Mouse (Mus musculus): ENCODE results near the gene Acvr1b.
A peak's percentile ranks its signal among the peaks of the same experiment; 100 is the strongest.

Gene Acvr1b

DNA sequence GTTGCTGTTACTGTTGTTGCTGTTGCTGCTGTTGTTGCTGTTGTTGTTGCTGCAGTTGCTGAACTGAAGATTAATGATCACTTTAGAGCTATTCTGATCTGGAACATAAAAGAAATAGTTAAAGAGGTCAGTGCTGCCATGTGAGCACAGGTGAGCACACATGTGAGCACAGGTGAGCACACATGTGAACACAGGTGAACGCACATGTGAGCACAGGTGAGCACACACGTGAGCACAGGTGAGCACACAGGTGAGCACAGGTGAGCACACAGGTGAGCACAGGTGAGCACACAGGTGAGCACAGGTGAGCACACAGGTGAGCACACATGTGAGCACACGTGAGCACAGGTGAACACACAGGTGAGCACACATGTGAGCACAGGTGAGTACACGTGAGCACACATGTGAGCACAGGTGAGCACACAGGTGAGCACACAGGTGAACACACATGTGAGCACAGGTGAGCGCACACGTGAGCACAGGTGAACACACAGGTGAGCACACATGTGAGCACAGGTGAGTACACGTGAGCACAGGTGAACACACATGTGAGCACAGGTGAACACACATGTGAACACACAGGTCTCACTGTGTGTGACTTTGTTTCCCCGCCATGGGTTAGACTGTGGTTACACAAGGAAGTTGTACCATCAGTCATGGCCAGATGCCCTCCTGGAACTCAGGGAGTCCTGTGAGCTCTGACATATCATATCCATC, 22.4 kb downstream of the Acvr1b start:
- no peak for DNase-seq (ENCODE audit: extremely low spot score, low spot score)

DNA sequence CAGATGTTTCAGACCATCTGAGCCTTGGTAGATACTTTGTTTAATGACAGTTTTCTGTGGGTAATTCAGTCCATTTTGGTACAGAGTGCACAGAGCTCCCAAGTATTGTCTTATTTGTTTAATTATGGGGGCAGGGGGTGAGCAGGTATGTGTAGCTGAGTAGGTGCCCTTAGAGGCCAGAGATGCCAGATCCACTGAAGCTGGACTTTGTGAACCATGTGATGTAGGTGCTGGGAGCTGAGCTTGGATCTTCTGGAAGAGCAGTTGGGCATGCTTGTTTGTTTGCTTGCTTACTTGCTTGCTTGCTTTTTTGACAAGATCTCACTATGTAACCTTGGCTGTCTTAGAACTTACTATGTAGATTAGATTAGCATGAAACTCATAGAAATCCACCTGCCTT, 23.1 kb downstream of the Acvr1b start:
- no peak for DNase-seq (ENCODE audit: extremely low spot score, low spot score)

DNA sequence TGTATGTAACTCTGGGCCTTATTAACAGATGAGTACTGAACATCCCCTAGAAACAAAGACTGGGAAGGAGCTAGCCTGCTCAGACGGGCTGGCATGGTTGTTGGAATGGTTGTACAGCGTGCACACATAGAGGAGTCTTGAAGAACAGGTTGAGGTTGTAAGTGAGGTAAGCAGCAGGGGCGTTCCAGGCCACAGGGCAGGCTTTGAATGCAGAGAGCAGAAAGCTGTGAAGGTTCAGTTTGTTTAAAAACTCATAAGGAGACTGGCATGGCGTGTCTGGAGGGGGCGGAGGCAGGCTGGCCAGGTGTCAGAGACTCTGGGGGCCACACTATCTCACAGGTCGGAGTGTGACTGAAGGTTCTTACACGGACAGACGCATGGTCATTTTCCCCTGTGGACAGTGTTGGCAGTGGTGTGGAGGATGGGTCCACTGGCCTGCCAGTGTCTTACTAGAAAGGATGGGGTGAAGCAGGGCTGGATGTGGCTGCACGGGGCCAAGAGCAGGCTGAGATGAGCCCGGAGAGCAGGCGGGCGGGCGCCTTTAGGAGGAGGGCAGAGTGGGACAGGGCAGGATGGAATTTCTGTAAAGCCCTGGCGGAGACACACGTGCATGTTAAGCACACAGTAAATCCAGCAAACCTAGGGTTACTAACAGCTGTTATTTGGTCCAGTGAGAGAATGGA, 23.8 kb downstream of the Acvr1b start:
- no peak for DNase-seq (ENCODE audit: extremely low spot score, low spot score)

DNA sequence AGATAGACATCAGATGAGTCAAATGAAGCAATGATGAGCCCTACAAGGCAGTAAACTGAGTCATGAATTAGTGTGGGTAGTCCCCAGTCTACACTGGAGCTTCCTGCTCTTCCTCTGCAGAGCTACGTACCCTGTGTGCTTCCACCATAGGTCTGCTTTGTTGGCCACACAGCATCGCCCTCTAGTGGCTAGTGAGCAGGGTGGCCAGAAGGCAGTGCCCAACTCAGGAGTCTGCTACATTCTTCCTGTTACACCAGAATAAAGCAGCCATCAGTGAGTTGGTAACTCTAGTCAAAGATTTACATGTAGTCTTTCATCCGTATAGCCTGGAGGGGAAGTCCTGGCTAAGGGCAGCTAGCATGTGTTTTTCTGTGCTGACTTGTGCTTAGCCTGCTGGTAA, 24.4 kb downstream of the Acvr1b start:
- peak; percentile 62 for DNase-seq (ENCODE audit: extremely low spot score, low spot score)

DNA sequence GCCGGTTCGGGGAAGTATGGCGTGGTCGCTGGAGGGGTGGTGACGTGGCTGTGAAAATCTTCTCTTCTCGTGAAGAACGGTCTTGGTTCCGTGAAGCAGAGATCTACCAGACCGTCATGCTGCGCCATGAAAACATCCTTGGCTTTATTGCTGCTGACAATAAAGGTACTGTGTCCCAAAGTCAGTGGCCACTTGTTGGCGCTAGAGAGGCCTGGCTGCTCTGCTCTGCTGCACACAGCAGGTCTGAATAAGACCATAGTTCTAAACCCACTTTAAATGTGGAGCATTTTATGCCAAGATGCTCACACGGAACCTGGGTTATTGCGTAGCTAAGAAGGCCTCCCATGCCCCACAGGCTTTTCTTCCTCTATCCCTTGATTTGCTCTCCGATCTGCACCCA, 25.0 kb downstream of the Acvr1b start:
- DNase-seq (ENCODE audit: extremely low spot score, low spot score): no peak

DNA sequence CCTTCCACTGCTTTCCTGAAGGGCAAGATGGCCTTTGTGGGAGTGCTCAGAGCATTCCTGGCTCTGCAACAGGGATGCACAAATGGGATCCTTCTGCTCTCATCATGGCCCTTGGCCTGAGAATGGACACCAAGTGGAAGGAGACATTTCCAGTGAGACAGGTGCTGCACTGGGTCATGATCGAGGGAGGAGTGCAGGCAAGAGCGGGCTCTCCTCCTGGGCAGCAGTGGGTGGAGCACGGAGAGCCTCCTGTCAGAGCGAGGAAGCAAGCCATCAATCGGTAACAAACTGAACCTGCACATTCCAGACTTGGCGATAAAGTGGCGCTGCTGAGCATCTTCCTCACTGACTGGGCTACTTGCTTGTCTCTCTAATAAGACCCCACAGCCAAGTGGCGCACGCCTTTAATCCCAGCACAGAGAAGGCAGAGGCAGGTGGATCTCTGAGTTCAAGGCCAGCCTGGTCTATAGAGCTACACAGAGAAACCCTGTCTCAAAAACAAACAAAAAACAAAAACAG, 27.0 kb downstream of the Acvr1b start:
- DNase-seq (ENCODE audit: extremely low spot score, low spot score): no peak

DNA sequence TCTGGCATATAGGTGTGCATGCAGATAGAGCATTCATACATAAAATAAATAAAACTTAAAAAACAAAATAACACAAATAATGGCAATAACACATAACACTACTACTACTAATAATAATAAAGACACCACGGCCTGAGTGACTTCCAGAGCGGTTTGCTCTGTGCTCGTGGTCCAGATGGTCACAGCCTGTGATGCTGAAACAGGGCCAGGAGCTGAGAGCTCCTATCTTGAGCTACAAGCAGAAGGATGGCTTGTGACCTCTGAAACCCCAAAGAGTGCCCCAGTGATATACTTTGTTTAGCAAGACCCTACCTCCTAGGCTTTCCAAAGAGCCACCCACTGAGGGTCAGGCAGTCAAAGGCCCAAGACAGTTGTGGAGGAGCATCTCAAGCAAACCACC, 27.5 kb downstream of the Acvr1b start:
- no peak for DNase-seq (ENCODE audit: extremely low spot score, low spot score)

DNA sequence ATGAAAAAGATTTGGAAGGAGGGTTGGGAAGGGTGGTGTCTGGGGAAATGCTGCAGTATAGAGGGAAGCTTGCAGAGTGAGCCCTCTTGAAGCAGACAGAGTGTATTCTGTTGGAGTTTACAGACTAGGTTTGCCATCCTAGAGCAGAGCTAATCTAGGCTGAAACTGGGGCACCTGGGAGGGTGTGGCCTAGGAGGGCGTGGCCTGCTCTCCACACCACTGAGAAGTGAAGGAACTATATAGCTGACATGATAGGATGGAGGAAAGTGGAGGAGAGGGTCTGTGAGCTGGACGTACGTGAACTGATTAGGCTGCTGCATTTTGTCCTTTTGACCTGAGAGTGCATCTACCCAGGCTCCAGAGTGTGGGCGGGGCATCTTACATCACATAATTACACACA, 29.8 kb downstream of the Acvr1b start:
- no peak for DNase-seq (ENCODE audit: extremely low spot score, low spot score)

DNA sequence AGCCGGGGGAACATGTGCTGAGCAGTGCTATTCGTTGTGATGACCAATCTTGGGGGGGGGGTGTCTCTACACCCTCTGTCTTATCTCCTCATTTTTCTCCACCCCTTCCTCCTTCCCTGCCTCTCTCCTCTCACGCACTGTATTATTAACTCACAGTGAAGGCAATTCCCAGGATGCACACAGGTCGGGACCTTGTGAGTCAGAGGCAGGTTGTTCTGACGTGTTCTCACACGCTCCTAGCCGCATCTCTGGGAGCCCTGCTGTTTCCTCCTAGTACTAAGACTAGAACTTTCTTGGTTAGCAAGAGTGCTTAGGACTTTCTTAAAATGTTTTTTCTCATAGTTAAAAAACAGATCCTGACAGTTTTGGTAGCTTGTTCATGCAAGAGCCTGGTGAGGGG, 30.9 kb downstream of the Acvr1b start:
- DNase-seq (ENCODE audit: extremely low spot score, low spot score): no peak

DNA sequence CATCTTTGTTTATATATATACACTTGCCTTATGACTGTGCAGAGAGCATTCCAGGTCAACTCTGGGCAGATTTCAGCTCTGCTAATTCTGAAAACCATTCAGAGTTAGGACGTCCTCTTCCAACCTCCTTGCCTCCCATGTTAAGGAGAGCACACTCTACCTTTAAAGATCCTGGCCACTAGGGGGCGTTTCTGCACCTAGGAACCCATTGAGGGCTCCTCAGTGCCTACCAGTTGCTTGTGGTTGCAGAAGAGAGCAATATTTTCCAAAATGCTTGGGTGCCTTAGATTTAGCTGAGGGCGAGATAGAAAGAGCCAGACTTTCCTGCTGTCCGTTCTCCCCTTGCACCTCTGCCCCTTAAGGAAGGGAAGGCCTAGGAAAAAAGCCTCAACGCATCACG, 36.4 kb downstream of the Acvr1b start:
- peak; percentile 59 for DNase-seq (ENCODE audit: extremely low spot score, low spot score)

DNA sequence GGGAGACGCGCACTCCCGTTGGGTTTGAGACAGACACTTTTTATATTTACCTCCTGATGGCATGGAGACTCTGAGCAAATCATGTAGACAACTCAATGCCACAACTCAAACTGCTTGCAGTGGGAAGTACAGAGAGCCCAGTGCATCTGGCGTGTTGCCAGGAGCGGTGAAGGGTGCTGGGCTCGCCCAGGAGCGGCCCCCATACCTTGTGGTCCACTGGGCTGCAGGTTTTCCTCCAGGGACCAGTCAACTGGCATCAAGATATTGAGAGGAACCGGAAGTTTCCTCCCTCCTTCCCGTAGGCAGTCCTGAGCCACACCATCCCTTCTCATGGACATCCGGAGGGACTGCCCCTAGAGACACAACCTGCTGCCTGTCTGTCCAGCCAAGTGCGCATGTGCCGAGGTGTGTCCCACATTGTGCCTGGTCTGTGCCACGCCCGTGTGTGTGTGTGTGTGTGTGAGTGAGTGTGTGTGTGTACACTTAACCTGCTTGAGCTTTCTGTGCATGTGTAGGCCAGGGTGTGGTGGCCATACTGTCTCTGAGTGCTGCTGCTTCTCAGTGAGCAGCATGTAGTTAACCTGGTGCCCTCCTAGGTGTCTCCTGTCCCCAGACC, 37.2 kb downstream of the Acvr1b start:
- no peak for DNase-seq (ENCODE audit: extremely low spot score, low spot score)

DNA sequence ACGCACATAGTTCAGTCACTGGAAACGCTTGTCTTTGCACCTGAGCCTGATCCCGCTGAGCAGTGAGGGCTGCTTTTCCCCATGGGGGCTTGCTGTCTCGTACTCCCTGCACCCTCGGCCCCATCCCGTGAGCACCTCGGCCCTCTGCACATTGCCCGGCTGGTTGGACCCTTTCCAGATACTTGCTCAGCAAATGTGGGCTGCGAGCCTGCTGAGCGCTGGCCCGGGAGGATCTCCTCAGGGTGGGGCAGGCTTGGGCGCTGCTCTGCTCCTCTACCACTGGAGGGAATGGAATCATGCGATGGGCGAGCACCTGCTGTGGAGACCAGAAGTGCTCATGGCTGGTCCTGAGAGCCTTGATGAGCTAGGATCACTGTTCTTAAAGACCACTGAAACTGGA, 38.6 kb downstream of the Acvr1b start:
- no peak for DNase-seq (ENCODE audit: extremely low spot score, low spot score)

DNA sequence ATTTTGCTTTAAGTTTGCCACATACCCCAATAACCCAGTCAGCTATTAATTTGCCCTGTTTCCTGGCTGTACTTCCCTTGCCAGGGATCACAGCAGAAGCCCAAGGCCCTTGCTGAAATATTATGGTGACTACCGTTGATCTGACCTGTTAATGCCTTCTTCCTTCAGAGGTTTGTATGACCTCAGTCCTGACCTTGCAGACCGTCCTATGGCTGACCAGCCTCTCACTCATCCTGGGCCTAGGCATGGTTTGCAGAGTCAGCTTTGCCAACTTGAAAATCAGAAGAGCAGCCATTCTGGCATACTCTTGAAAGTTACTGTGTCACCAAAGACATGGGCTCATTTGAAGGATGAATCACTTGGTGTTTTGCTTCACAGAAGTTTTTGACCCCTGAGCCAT, 41.3 kb downstream of the Acvr1b start:
- no peak for DNase-seq (ENCODE audit: extremely low spot score, low spot score)

DNA sequence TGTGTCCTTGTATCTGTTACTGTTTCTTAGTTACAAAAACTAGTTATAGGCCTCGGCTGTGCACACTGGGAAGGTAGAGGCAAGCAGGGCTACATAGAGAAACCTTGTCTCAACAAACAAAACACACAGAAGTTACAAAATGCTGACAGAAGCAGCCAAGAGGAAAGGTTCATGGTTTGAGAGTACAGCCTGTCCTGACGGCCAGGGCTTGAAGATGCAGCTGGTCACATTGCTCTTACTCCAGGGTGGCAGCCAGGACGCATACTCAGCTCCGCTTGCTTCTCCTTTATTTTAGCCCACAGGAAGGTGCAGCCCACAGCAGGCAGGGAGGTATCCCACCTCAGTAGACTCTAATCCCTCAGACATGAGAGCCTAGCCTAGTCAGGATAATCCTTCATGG, 42.2 kb downstream of the Acvr1b start:
- no peak for DNase-seq (ENCODE audit: extremely low spot score, low spot score)

DNA sequence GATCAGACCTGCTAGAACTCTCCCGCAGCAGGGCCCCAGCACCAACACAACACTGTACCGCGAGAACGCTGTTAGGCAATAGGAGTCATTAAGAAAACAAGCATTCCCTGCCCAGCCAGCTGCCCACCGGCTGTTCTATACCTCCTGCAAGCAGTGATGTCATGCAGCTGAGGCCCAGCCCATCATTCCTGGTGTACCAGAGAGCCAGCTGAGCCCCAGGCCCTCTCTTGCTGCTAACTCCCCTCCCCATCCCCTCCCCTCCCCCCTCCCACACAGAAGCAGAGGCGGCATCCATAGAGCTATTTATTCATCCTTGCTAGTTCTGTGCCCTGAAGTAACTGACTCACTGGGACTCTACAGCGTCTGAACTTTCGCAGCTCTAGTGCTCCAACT, 47.0 kb downstream of the Acvr1b start:
- peak; percentile 60 for DNase-seq (ENCODE audit: extremely low spot score, low spot score)

DNA sequence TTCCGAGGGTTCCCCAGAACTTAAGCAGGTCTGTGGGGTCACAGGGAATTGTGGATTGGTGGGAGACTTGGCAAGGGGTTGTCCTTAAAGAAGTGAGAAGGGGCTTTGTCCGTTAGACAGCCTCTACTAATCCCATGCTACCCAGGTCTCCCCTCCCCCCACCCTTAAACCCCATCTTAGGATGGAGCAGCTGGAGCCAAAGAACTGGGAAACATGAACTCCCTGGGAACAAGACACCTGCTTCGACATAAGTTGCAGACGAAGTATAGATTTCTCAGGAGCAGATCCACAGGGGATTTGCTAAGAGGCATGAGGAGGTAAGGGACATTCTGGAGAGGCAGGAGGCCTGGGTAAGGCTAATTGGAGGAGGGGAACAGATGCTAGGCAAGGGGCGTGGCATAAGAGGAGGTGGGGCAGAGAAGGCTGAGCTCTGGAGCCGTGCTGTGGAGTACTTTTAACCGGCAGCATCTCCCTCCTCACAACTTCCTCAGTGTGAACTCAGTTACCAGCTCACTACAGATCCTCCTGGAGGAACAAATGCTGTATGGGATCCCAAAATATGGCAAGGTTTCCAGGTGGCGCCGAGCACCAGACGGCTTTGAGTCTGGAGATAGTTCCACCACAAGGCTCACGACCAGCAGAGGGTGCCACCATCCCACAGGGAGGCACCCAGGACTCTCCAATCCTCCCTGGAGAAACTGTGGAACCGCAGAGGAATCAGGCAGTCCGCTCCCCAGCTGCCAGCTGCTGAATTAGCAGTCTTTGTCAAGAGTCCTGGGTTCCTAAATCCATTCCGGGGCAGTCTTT, 47.6 kb downstream of the Acvr1b start:
- peak; percentile 80 for DNase-seq (ENCODE audit: extremely low spot score, low spot score)

DNA sequence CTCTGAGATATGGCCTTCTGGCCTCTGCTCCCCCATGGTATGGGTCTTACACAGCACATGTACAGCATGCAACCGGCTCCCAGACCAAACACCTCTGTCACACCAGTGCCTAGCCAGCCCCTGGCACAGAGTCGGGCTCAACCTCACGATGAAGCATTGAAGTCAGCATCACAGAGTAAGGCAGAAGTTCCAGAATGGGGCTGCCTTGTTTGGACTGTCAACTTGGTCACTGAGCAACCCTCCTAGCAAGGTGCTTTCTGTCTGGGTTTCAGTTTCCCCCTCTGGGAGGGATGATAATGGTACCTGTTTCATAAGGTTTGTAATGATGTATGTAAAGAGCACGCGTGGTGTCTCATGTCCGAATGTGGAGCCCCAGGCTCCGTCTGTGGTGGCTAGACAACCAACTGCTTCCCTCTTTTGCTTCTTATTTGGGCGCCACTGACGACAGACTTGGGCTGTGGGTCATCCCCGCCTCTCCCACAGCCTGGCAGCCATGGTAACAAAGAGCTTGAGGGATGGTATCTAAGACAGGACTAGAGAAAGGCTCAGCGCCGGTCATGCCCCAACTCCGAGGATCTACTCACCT, 49.1 kb downstream of the Acvr1b start:
- DNase-seq (ENCODE audit: extremely low spot score, low spot score): no peak

DNA sequence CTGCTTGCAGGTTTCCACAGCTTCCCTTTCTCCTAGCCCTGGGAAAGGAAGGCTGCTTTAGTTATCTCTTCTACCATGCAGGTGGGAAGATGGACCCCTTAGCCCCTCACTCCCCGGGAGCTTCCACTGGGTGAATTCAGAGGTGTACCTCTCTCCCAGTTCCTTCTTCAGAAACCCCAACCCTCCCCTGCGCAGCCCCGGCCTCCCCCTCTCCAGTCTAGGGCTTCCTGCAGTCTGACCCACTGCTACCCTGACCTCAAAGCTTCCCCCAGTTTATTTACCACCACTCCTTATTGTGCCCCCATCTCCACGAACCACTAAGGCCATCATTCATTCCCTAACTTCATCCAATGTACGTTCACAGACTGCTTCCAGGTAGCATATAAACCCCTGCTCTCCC, 49.7 kb downstream of the Acvr1b start:
- no peak for DNase-seq (ENCODE audit: extremely low spot score, low spot score)

DNA sequence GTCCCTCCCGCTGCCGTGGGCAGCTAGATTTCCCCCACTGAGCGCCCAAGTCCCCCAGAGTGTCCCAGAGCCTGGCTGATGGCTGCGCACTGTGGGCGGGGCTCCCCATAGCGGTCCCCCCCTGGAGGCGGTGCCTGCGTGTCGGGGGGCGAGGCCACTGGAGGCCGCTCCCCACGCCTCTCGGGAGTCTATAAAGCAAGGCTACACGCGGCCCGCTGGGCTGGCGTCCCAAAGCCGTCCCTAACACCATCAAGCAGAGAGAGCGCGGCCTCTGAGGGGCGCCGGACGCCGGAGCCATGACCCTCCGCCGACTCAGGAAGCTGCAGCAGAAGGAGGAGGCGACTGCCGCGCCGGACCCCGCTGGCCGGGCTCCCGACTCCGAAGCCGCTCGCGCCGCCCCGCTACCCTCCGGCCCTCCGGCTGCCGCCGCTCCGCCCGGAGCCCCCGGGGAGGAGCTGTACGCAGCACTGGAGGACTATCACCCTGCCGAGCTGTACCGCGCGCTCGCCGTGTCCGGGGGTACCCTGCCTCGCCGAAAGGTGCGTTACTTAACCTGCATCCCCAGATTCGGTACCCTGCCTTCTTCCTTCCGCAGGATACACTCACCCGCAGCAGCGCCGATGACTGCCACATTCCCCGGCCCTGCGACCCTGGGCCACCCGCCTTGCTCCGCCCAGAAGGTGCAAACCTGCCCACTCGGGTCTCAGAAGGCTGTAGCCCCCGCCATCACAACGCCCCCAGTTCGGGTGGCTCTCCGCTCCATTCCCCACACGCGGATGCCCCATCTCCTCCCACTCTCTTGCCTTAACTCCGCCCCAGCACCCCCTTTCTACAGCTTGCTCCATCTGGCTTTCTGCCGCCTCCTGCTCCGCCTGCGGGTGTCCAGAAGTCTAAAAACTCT, 50.4 kb downstream of the Acvr1b start, which contains the start of gene Grasp:
TSS of gene Grasp (plus strand) at position 183 of the 901 bp plus-strand sequence.
- peak; percentile 83 for DNase-seq (ENCODE audit: extremely low spot score, low spot score)

DNA sequence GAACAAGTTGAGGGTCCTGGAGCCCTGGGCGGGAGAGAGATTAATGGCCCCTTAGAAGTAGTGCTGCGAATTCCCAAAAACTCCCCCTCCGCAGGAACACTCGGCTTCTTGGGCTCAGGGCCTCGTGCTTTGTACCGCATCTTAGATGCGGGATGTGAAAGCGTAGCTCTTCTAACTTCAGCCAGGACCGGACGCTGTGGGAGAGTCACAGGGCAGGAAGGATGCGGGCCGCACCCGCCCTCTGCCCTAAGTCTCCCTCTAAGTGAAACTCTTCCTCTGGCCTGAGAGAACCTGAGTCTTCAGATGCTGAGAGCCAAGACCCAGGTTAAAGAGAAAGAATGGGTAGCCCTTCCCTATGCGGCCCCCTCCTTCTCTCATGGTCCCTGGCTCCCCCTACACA, 51.1 kb downstream of the Acvr1b start:
- no peak for DNase-seq (ENCODE audit: extremely low spot score, low spot score)
